Mouse (Mus musculus) layer of hippocampus, adult 18-20 months (tissue): ENCODE measurements at regions not wholly inside any gene's neighbourhood (a gene's known extent, or its start where the extent isn't known, plus 50 kb on each side); places are given as distances from the start of the nearest gene placed in this dataset.

Source experiments
- DNase-seq, 2 experiments: peaks; one replicate each; pipeline ENCODE4 v3.0.0; 2022; ENCODE audit warnings: low spot score in 2 of 2
- microRNA-seq, 2 experiments: library from miRNA; unstranded; fragments of <30 nt; microRNA quantifications; one replicate each; pipeline ENCODE4 v1.2.0; 2021

DNA sequence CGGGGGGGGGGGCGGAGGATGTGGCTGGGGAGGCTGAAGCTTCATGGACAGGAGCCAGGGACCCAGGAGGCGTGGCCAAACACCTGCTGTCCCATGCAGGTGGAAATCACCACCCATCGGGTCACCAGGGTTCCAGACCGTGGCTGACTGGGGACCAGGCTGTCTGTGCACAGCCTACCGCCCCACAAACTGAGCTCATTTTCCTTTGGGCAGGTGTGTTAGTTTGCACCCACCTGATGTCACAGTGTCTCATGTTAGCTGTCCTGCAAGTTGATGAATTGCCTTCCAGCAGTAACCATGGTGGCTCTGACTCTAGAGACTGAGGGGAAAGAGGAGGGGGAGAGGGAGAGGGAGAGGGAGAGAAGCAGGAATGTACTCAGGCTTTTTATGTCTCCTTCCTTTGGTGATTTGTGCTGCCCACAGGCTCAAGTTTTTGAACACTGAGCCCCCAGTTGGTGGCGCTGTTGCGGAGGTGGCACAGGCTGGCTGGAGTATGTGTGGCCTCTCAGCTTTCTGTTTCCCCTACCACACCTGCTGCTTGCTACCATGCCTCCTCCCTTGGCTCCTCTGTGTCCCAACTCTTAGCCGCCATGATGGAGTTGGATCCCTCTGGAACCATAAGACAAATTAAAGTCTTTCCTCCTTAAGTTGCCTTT, 107.8 kb upstream of the Man2a1 start:
- DNase-seq: no peak

DNA sequence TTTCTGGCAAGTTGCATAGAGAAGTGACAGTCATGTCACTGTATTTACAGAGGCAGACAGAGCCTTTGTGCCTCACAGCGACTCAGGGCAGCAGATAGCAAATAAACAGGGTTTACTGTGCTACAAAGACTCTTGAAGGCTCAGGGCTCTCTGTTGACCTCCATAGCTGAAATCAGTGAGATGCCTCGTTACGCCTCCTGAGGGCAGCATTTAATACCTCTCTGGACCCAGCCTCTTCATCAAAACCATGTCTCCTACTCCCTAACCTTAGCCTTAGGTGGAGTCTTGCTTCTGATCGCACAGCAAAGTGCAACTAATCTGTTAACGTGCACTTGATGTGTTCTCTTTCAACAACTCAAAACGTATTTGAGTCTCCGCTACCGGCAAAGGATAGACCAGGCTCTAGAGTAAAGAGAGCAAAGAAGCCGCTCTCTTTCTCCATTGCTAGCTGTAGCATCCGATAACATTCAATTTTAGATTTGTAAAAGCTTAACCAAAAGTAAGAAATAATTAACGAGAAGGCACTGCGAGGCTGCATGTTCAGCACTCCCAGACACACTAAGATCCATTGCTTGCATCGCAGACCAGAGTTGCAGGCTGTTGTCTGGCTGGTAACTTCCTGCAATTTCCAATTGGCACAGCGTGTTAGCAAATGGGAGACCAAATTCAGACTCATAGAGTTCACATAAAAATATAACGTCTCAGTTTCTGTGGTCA, 101.1 kb upstream of the Man2a1 start:
- DNase-seq: peak in 1 of 2 experiments; percentile 57

DNA sequence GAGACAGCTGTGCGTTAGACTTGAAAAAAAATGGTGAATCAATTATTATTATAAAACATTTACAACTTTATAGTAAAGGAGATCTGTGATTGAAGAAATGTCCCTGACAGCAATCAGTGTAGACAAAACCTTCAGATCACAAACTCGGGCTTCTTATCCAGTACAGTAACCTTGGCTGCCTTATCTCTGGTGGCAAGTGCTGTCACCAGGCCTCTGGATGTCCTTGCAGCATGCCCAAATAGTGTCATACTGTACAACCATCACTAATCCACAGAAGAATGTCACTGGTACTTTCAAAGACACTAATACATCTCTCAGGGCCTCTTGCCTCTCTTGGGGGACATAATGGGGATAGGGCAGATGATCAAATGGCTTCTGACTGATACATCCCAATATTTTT, 98.2 kb upstream of the Man2a1 start:
- no peak for DNase-seq

DNA sequence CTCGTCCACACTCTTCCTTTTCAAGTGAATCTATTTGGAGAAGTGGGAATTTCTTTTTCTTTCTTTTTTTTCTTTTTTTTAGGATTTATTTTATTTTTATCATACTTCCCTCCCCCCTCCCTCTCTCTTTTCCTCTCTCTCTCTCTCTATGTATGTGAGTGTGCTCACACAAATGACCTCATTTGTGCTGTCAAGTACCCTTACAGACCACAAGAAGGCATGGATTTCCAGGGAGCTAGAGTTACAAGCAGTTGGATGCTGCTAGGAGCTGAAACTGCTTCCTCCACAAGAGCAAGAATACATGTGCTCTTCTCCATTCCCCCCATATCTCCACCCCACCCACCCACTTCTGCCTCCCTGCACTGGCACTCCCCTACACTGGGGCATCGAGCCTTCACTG, 94.6 kb upstream of the Man2a1 start:
- DNase-seq: no peak

DNA sequence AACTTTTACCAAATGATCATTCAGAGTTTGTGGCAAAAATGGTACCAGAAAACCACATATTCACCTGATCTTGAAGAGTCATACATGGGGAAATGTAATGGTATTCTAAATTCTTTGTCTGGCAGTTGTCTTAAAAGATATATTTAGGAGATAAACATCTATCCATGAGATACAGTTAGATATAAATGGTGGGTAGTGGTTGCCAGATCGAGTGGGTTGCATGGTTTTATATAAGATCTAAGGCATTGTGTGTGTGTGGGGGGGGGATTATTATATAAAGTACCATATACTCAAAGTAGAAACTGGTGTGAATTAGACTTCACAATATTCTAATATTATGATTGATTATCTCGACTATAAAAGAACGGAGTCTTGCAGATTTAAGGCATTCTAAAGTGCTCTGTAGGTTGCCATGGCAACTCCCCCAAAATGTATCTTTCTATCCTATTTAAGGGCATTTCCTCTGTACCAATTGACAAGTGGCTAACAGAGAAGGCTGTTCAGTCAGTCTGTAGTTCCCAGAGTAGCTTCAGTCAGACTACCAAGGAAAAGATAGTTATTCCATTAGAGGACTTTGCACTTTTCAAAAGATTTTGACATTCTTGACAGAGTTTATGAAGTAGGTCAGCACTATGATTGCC, 89.3 kb upstream of the Man2a1 start:
- peak in 1 of 2 experiments; percentile 19 for DNase-seq

DNA sequence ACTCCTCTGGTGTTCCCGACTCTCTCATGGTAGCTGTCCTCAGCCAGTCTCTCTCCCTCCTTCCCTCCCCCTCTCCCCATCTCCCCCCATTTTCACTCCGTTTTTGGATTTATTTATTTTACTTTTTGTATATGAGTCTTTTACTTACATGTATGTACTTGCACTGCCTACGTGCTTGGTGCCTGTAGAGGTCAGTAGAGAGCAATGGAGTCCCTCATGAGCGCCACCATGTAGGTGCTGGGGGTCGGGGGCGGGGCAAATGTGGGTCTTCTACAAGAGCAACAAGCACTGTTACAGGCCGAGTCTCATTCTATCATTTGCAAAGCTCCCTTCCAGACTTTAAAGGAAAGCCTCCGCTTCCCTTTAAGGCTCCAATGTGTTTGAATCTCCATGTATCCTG, 78.3 kb upstream of the Man2a1 start:
- DNase-seq: no peak

DNA sequence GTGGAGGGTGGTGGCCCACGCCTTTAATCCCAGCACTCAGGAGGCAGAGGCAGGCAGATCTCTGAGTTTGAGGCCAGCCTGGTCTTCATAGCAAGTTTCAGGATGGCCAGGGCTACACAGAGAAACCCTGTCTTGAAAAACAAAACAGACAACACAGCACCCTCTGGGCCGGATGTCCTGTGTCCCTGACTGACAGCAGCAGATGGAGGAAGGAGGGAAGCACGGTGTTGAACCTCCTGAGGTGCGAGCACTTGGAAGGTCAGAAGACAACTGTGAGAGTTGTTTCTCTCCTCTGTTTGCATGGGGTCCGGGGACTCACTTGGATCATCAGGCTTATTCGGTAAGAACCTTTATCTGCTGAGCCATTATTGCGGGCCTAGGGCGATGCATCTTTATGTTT, 76.6 kb upstream of the Man2a1 start:
- no peak for DNase-seq

DNA sequence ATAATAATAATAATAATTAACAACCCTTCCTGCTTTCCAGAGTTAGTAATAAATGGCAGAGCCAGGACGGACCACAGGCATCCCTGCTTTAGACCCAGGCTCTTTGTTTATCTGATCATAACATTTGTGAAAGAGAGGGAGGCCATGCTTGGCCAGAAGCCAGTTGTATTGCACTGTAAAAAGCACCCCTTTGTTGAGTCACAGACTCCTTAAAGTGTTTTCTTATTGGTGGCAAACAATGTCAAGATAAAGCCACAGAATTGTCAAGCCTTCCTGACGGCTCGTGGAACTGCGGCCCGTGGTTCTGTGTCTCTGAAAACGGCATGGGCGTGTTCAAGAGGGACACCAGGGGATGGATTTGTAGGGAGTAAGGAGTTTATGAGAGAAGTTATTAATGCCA, 72.7 kb upstream of the Man2a1 start:
- DNase-seq: no peak

DNA sequence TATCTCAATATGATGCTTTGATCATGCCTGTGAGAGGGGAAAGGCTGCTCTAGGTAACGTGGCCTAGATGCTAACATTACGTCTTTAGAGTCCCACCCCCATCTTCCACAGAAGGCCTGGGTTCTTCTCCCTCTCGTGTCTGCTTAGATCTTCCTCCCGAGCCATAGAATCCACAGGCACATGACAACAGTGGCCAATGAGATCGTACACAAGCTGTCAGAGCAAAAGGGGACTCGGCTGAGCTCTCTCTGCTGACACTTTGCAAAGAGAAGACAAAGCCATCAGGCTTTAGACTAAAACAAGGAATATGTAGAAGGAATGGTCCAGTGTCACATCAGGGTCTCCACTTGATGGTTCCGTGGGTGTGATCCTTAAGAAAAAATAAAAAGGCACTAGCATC, 72.1 kb upstream of the Man2a1 start:
- DNase-seq: no peak

DNA sequence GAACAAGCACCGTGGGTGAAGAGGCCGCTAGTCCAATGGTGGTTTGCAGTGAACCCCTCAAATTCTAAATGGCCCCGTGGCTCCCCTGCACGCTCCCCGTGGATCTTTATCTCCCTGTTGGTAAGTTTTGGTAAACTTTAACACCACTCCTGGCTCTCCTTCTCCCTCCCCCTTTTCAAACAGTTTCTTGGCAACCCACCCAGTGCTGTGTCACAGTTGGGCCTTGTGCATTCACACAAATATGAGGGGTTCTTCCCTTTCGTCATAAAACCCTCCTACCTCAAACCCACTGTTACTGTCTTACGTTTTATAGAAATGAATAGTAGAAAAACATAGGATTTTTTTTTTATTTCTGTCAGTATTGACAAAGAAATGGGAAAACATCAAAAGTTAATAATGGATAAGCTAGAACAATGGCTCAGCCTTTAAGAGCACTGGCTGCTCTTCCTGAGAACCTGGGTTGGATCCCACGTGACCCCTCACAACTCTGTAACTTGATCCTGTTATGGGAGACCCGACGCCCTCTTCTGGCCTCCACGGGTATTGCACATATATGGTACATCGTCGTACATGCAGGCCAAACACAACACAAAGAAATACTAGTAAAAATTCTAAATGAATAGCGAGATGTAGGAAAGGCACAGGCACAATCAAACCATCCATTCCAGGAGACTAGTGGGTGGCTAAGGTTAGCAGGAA, 71.1 kb upstream of the Man2a1 start:
- DNase-seq: no peak

DNA sequence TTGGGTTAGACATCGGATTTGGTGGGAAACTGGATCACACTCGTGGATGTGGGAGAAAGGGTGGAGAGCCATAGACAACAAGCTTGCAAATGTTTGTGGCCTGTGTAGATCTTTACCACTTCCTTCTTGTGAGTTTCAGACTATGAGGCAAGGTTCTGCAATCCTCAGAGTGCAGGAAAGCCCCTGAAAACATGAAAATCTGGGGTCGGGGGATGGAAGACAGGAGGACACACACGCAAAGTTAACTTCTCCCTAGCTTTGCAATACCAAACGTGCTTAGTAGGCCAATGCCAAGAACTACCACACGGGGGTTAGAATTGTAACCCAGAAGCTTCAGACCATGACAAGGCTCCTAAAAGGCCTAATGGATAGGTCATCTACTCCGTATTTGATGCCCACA, 69.4 kb upstream of the Man2a1 start:
- DNase-seq: no peak

DNA sequence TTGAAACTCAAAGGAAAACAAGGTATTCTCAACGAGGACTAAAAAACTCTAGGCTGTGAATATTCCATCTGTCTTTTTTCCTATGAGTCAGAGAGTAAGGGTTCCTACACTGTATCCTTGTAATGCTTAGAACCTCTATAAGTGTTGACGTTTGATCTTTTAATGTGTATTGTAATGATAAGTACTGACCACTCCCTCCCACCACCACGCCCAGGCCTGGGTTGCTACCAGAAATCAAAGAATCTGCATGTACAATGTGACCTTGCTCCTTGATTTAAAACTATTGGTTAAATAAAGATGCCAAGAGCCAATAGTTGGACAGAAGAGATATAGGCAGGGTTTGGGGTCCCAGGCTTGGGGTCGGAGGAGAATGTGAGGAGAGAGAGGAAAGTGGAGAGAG, 66.2 kb upstream of the Man2a1 start:
- DNase-seq: no peak

DNA sequence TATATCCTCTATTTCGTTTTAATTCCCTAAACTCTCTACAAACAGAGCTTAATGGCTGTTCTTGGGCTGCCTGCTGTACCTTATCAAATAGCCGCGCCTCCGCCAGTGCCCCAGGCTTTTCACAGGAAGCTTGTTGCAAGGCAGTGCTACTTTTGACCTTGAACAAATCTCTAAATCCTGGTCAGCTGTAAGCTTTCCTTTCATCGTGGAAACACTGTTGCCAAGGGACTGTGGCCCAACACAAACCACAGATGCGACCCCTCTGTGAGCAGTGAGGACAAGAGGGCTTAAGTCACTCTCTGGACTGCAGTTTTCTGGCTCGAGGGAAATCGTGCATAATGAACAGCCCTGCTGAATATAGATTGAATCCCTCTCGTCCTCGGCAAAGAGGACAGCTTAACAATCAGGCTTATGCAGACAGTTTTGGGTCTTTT, 62.0 kb upstream of the Man2a1 start:
- no peak for DNase-seq

DNA sequence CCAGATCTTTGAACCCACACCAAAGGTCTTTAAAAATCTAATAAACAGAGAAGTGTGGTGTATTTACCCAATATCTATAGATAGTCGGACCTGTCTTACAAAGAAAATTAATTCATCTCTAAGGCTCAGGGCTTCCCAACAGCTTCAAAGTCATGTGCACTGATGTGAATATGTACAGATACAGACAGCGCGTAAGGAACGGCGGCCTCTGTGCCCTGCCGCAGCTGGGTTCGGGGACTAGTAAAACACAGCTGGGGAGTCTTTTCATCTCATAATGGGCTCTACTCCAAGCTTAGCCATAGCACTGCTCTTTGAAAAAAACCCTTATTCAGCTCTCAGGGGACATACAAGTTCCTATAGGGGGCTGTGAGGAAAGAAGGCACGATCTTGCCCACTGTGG, 60.1 kb upstream of the Man2a1 start:
- DNase-seq: no peak

DNA sequence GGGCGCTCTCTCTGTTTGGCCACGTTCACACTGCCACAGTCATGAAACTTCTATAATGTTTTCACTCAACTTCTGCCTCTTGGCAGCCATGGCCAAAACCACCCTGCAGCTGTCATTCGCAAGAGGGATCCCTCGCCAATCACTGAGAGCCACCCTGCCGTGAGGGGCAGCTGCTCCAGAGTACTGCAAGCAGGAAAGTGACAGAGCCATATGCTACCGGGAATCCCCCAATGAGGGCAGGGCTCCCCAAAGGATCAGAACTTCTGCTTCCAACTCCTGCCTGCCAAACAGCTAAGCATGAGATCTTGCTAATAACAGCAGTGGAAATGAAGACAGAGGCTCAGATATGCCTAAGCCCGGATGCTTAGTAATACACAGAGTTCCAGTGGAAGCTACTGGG, 52.0 kb upstream of the Man2a1 start:
- peak in 1 of 2 experiments; percentile 6 for DNase-seq

DNA sequence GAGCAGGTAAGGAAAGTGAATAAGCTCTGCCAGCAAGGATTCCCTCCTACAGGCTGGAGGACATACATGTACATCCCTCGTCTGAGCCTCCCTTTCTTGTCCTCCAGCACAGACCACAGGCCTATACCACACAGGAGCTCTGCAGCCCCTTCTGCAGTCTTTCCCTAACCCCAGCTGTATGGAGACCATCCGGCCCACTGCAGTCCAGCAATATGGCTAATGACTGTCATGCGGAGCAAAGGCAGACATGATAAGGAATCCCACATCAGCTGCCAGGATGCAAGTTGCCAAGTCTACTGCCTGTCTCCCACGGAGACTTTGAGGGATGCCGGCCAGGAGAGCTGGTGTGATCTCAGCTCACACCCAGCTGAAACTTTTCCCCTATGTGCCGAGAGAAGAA, 50.5 kb upstream of the Man2a1 start:
- no peak for DNase-seq

Small RNAs in the stretch of these regions (microRNA-seq; reads per million reads assigned to microRNA genes)
- gene Mir6420: 0 reads per million in 2 experiments
